Mouse (Mus musculus) hindbrain, postnatal 0 days (tissue): ENCODE results near the gene Nxn. TPM values are rescaled to one million over a fixed set of nuclear protein-coding genes. Genes with fewer than 3 reads are reported as not detected.

Experiments
- ATAC-seq: fragments of 200-750 bp; cut with Nextera tagmentation; 2 replicates; pipeline ENCODE4 v1.8.0; 2017; ENCODE audit warnings: mild to moderate bottlenecking, moderate TSS enrichment, moderate library complexity
- DNase-seq: peaks from one replicate; pipeline ENCODE4 v3.0.0-alpha.2; 2015; ENCODE audit warnings: low spot score
- H3K27ac ChIP-seq: fragments of 300-500 bp; sonication (generic); 2 replicates; pipeline ENCODE4 v1.5.1; 2014; ENCODE audit warnings: mild to moderate bottlenecking
- H3K27me3 ChIP-seq: fragments of 300-500 bp; sonication (generic); 2 replicates; pipeline ENCODE4 v1.6.1; 2014; ENCODE audit warnings: low read length, mixed read lengths; ENCODE audit not compliant: insufficient read depth
- H3K36me3 ChIP-seq: fragments of 300-500 bp; sonication (generic); 2 replicates; pipeline ENCODE4 v1.6.1; 2014; ENCODE audit warnings: low read length, mixed read lengths; ENCODE audit not compliant: insufficient read depth
- H3K4me1 ChIP-seq: fragments of 300-500 bp; sonication (generic); 2 replicates; pipeline ENCODE4 v1.6.1; 2014; ENCODE audit warnings: antibody characterized with exemption, low read length, mixed read lengths; ENCODE audit not compliant: insufficient read depth
- H3K4me2 ChIP-seq: fragments of 300-500 bp; sonication (generic); 2 replicates; pipeline ENCODE4 v1.6.1; 2014; ENCODE audit warnings: low read depth, mild to moderate bottlenecking, low read length, moderate library complexity, mixed read lengths
- H3K4me3 ChIP-seq: fragments of 300-500 bp; sonication (generic); 2 replicates; pipeline ENCODE4 v1.5.1; 2014; ENCODE audit warnings: low read length
- H3K9ac ChIP-seq: fragments of 300-500 bp; sonication (generic); replicated peaks from 2 replicates; pipeline ENCODE4 v1.6.1; 2014; ENCODE audit warnings: mild to moderate bottlenecking, low read length, moderate library complexity, mixed read lengths
- H3K9me3 ChIP-seq: fragments of 300-500 bp; sonication (generic); 2 replicates; pipeline ENCODE4 v1.6.1; 2016; ENCODE audit warnings: low read length, mixed read lengths
- CTCF ChIP-seq: IDR thresholded peaks from 2 replicates; pipeline ENCODE4 v1.5.1; 2016; ENCODE audit warnings: antibody characterized with exemption, control low read depth, low read depth
- WGBS: fragments of 180-500 bp; shearing (Covaris S2); extraction: QIAGEN DNeasy Blood & Tissue Kit; methylation state at CpG from one replicate; pipeline ENCODE4 v1.1.7; 2014; 5-methylcytosine and 5-hydroxymethylcytosine counted together
- polyA plus RNA-seq: library from polyadenylated mRNA; unstranded; fragments of >200 nt; fragmentation: Nextera tagmentation; extraction: Ambion mirVana; gene quantifications from 2 replicates; pipeline ENCODE4 v1.2.1, GENCODE M21; 2015
- total RNA-seq: library from RNA; depleted of rRNA; stranded (reverse); fragments of >200 nt; gene quantifications from 2 replicates; pipeline ENCODE4 v1.2.3, GENCODE M21; 2014

The Nxn gene
- total and polyA plus RNA-seq, 2 experiments from 2014 or later = 21.2 to 36.6 TPM

DNA sequence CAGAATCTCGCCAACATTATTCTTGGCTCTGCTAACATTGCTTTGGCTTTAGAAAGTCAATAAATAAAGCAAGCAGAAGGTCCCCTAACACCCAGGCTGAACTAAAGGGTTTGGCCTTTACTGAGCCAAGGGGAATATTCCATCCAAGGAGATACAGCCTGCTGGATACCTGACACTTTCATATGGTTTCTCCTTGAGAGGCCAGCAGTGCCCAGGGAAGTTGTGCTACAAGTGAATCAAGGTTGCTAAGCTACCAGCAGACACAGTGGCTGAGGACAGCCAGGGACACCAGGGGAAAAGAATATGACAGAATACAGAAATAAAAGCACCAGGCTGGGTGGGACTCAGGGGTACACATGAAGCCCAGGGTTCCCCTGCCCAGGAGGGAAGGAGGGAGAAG is 76.9 kb downstream of the Nxn start:
- Histone ChIP-seq H3K4me1 (peaks cover 6% of the 10 kb centered on the region; the same call in 1 of the 2 replicates), H3K27me3 (no peaks in the 10 kb centered on the region), H3K36me3 (no peaks in the 10 kb centered on the region), H3K9me3 (no peaks in the 10 kb centered on the region), H3K4me3 (no peak overlapping the region), H3K9ac (no peak overlapping the region), H3K27ac (no peak overlapping the region), H3K4me2 (no peak overlapping the region)
- WGBS = 74% methylated on average over 1 of the region's 1 CpGs
- no peak for DNase-seq
- no peak for TF ChIP-seq CTCF
- no peak for ATAC-seq

DNA sequence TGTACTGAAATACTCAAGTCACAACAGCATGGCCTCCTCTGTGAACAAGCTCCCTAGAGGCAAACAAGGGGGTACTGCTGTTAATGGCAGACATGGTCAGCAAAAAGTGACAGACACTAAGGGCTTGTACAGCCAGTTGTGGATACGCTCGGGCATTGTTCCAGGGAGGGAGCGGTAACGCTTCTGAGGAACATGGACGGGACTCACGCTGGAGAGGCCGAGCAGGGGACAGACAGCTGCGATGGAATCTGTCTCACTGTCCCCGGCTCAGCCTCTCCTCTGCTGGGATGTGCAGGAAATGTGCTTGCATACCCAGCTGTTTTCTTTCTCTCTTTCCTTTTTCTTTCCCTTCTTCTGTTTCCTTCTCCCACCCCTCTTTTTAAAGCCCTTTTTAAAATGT is 78.5 kb downstream of the Nxn start:
- Histone ChIP-seq H3K4me3 (no peak overlapping the region), H3K9ac (no peak overlapping the region), H3K4me2 (no peak overlapping the region), H3K36me3 (no peaks in the 10 kb centered on the region), H3K27me3 (no peaks in the 10 kb centered on the region), H3K4me1 (peaks cover 5% of the 10 kb centered on the region; the same call in 1 of the 2 replicates), H3K9me3 (no peaks in the 10 kb centered on the region), H3K27ac (no peak overlapping the region)
- TF ChIP-seq CTCF = no peak
- no peak for ATAC-seq
- DNase-seq = no peak
- 72% methylated on average over 9 of the region's 9 CpGs for WGBS

DNA sequence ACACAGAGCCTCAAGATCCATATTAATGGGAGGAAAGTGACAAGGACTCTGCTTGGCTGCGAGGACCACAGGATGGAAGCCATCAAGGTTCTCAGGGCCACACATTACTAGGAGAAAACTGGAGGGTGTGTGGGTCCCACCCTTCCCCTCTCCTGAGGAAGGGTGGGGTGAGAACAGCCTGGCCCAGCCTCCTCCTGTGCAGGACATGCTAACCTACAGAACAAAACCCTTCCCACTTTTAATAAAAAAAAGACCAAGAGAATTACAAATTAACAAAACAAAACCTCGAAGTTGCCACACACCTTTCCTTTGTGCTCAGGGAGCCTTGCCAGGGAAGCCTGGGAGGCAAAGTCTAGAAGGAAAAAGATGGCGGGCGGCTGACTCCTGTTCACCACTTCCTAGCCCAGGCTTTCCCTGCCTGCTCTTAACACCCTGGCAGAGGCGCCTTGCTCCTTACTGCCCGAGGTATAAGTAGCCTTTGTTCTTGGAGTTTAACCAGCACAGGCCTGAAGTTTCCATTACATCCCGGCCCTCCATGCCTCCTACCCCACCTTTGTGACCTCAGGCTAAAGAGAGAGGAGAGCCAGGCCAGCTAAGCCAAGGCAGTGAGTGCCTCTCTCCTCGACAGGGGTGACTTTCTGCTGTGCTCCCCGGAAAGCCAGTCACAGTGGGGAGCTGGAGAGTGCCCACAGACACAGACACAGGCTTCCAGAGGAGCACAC is 79.1 kb downstream of the Nxn start:
- Histone ChIP-seq H3K9me3 (no peaks in the 10 kb centered on the region), H3K27me3 (no peaks in the 10 kb centered on the region), H3K27ac (no peak overlapping the region; the same call in 1 of the 2 replicates), H3K4me3 (no peak overlapping the region), H3K9ac (no peak overlapping the region), H3K4me2 (no peak overlapping the region), H3K4me1 (peaks cover 5% of the 10 kb centered on the region; the same call in 1 of the 2 replicates), H3K36me3 (no peaks in the 10 kb centered on the region)
- DNase-seq (no peak), ATAC-seq (no peak)
- no peak for TF ChIP-seq CTCF
- WGBS = 62% methylated on average over 9 of the region's 9 CpGs

DNA sequence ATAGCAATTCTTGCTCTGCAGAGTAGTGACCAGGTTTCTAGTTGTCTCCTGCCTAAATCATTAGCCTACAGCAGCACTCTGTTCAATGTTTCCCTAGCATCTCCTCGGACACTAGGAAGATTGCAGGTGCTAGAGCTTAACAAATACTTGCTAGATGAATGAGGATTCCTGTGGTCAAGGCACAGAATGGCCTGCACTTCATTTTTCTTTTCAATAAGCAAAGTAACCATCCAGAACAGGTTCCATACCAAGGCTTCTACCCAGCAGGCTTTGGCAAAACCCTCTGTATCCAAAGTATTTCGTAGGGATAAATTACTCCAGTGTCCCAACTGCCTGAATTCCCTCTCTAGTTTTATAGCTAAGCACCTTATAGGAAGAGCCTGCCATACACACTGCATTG is 81.0 kb downstream of the Nxn start:
- DNase-seq (no peak), ATAC-seq (no peak)
- Histone ChIP-seq H3K4me2 (no peak overlapping the region), H3K27me3 (no peaks in the 10 kb centered on the region), H3K36me3 (no peaks in the 10 kb centered on the region), H3K9ac (no peak overlapping the region), H3K4me3 (no peak overlapping the region), H3K4me1 (peaks cover under 1% of the 10 kb centered on the region; the same call in 1 of the 2 replicates), H3K27ac (peak overlapping the region; percentile 2; the same call in 1 of the 2 replicates), H3K9me3 (no peaks in the 10 kb centered on the region)
- TF ChIP-seq CTCF = no peak
- WGBS = 76% methylated on average over 2 of the region's 2 CpGs

DNA sequence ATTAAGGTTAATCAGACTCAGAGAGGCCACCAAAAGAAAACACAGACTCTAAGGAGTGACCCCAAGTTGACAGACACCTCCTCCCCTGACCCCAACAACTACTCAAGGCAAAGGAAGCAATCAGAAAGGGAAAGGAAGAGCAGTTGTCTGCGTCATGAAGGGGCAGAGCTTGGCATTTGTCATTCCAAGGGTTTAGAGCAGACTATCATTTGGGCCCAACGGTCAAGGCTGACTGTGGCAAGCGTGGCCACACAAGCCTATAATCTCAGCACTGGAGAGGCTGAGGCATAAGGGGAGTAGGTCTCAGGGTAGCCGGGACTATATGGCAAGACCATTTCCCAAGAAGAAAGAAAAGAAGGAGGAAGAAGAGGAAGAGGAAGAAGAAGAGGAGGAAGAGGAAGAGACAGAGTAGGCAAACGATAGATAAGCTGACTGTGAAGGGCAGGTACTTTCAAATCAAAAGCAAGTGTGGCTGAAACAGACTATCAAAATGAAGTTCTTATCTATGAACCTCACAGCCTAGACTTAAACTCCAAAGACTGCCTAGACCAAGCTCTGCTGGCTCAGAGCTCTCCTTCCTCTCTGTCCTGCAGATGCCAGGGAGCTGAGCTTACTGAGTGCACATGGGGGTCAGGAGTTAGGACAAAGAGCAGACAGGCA is 83.0 kb downstream of the Nxn start:
- no peaks in the 10 kb centered on the region for H3K27me3 ChIP-seq
- H3K36me3 ChIP-seq = no peaks in the 10 kb centered on the region
- DNase-seq = no peak
- no peak overlapping the region for H3K9ac ChIP-seq
- TF ChIP-seq CTCF = no peak
- H3K4me3 ChIP-seq = no peak overlapping the region
- no peak for ATAC-seq
- no peaks in the 10 kb centered on the region for H3K4me1 ChIP-seq
- H3K27ac ChIP-seq = no peak overlapping the region
- H3K9me3 ChIP-seq = no peaks in the 10 kb centered on the region
- WGBS = 91% methylated on average over 5 of the region's 5 CpGs
- H3K4me2 ChIP-seq = no peak overlapping the region

DNA sequence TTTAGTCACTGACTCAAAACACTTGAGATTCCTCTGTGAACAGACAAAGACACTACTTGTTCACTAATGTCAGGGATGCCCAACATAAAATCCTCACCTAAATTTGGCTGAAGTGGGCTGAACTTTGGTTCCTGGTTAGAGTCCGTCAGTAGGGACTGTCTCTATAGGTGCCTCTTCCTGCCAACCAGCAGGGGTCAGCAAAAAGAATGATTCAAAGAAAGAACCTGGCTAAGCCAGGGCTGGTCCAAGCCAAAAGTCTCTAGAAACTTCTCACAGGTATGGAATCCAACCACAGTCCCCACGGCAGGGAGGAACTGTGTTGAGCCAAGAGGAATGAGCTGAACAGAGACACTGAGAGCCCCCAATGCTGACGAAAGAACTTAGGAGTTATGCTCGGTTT is 84.2 kb downstream of the Nxn start:
- ATAC-seq = no peak

DNA sequence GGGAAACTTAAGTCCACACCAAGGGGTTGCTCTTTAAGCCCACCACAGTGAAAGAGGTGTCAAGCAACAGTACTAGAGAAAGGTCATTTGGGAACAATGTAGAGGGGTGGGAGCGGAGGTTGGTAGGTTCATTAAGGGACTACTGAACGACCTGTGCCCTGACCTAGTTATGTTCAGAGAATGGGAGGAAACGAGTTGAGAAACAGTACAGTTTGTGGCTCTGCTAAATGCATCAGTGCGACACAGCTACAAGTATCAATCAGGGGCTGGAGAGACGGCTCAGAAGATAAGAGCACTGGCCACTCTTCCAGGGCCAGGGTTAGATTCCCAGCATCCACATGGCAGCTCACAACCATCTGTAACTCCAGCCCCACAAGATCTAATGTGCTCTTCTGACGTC is 84.8 kb downstream of the Nxn start:
- WGBS = 82% methylated on average over 6 of the region's 6 CpGs
- no peak for TF ChIP-seq CTCF
- Histone ChIP-seq H3K9ac (no peak overlapping the region), H3K36me3 (no peaks in the 10 kb centered on the region), H3K4me2 (no peak overlapping the region), H3K4me3 (no peak overlapping the region), H3K27ac (no peak overlapping the region), H3K27me3 (no peaks in the 10 kb centered on the region), H3K4me1 (no peaks in the 10 kb centered on the region), H3K9me3 (no peaks in the 10 kb centered on the region)
- DNase-seq (no peak), ATAC-seq (no peak)

More for the DNA sequence above, 84.2 kb downstream of the Nxn start:
- Histone ChIP-seq H3K36me3 (no peaks in the 10 kb centered on the region), H3K27me3 (no peaks in the 10 kb centered on the region), H3K9ac (no peak overlapping the region), H3K27ac (no peak overlapping the region), H3K4me2 (no peak overlapping the region), H3K4me1 (no peaks in the 10 kb centered on the region), H3K9me3 (no peaks in the 10 kb centered on the region), H3K4me3 (no peak overlapping the region)
- no peak for DNase-seq
- TF ChIP-seq CTCF = peak; percentile 18; the same call in 1 of the 2 replicates
- WGBS = 80% methylated on average over 4 of the region's 4 CpGs
